Mouse (Mus musculus) spleen, postnatal 10 days (tissue): ENCODE measurements at regions not wholly inside any gene's neighbourhood (a gene's known extent, or its start where the extent isn't known, plus 50 kb on each side); places are given as distances from the start of the nearest gene placed in this dataset.

ENCODE experiments used
- DNase-seq, 2 experiments: peaks; one replicate each; pipeline ENCODE4 v3.0.0; 2021 to 2022; ENCODE audit warnings: low spot score in 2 of 2

DNA sequence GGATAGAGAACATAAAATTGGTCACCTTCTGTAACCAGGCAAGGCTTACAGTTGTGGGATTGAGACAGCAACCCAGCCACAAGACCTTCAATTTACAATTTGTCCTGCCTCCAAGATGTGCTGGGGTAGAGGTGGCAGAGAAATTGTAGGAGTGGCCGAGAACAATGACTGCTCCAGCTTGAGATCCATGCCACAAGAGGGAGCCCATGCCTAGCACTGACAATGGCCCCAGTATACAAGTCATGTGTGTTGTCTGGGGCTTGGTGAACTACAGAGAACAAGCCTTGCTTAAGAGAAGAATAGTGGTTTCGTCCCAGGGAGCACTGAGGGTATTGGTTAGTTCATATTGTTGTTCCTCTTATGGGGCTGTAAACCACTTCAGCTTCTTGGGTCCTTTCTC lies 146.6 kb upstream of the Sel1l start:
- no peak for DNase-seq

DNA sequence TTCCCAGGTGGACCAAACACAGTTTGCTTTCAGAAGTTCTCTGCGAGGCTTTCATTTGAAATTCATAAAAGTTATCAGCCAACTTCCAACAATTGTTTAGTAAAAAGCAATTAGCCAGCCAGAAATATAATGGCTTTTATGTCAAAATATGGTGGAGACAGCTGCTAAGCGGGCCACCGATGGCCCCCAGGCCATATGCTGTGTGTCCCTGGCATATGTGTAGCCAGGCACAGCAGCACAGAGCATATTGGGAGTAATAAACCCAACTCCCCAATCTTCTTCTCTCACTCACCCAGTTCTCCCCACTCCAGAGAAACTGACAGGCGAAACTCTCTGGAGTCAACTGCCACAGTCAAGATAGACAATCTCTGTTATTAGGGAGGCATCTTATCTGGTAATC lies 137.5 kb upstream of the Sel1l start:
- DNase-seq: no peak

DNA sequence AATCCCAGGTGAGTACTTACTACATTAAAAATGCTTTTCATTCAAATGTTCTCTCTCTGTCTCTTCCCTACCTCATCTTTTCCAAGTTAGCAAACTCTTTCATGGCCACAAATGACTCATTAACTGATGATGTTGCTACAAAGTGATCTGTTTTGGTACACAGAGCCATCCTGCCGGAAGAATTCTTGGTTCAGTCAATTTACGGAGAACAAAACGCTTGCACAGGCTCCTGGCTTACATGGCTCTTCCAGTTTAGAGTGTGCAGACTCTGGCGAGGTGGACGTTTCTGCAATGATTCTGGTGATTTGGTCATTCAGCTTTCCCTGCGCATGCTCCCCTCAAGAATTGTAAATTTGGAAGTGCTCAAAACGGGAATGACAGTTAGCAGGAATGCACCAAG lies 131.4 kb upstream of the Sel1l start:
- no peak for DNase-seq

DNA sequence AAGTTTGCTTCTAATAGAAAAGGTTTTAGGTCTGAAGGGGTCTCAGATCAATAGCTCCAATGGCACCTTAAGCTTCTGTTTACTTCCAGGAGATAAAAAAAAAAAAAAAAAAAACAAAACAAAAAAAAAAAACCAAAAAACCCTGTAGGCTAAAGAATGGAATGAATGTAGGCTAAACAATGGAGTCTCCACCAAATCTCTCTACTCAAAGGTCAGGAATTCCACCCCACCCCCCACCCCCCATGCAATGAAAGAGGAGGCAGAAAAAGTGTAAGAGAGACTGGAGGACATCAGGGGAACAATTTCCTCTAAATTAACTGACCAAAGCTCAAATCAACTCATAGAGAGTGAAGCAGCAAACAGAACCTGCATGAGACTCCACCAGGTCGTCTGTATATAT lies 122.1 kb upstream of the Sel1l start:
- no peak for DNase-seq

DNA sequence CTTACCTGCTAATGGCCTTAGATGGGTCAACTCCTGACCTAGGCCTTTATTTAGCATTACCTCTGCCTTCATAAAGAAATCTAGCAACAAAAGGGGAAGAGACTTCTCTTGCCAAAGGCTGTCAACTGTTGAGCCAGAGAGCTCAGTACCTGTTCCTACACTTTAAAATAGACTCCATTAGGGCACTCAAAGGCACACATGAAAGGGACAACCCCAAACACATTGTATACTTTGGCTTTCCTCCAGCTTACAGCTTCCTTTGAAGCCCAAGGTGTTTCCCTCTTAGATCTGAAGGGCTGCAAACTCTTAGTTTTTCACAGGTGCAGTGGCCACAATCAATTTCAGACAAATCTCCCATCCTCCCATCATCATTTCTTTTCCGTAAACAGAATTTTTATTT lies 117.0 kb upstream of the Sel1l start:
- DNase-seq: no peak

DNA sequence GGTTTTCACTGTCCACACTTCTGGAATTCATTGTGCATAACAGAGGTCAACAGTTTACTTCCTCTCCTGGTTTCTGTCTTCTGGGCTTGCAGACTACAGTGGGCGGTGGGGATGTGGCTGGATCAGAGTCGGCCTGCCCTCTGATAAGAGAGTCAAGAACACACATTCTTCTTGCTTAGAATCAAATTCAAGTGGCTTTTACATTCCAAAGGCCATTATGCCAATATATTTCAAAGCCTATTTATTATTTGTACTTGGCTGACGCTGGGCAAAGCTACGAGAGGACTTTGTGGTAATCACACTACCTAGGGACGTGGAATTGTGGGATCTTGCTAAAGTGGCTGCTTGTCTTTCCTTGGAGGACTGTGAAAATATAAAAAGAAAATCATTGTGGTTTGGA lies 114.3 kb upstream of the Sel1l start:
- DNase-seq: no peak

DNA sequence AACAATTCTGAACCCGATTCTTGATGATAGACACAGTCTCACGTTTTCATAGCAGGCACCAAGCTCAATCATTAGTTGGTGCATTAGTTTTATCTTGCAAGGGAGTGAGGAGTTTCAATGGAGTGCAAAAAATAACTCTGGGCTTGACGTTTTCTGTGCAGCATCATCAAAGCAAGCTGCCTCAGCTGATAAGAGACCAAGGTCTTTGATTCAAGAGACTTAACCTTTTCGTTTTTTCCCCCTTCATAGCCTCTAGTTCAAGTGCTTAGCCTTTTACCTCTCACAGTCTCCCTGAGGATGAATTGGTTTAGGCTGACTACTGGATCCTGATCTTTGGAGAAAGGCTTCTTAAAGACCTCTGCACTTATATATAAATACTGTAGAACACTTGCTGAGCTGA lies 109.1 kb upstream of the Sel1l start:
- no peak for DNase-seq

DNA sequence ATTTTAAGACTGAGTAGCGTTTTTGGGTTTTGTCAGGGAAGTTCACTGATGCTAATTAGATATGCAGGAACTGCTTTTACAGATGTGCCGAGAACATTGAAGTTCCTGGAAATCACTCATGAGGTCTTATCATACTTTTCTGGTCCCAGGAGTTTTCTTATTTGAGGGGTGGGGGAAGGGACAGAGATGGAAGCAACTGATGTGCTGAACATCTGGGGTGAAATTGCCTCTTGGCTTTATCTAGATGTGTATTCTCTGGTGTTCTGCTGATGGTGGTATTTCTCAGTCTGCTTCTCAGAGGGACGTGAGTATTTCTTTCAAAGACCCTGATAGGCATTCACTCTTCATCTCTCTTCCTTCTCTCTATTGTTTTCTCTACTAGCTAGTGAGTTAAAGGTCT lies 107.5 kb upstream of the Sel1l start:
- no peak for DNase-seq

DNA sequence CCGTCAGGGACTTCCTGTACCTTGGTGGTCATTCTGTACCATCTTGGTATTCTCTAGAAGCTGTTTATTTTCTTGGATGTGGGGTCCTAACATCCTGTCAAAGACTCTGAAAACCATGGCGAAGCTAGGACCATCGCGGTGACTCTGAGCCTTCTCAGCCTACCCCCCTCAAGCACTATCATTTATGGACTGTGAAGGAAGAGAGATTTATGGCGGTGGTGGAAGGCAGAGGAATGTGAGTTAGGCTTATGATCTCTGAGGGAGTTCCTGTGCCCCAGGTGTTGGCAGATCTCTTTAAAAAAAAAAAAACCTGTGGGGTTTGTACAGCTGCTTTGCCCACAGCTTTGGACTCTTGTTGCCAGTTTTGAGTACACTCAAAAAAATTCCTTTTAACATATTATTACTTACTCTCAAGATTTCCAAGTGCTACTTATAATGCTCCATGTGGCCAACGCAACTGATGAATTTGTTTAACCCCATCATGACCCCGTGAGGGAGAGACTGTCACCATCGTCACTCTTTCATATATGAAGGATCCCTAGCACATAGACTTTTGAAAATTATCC lies 99.7 kb upstream of the Sel1l start:
- no peak for DNase-seq

DNA sequence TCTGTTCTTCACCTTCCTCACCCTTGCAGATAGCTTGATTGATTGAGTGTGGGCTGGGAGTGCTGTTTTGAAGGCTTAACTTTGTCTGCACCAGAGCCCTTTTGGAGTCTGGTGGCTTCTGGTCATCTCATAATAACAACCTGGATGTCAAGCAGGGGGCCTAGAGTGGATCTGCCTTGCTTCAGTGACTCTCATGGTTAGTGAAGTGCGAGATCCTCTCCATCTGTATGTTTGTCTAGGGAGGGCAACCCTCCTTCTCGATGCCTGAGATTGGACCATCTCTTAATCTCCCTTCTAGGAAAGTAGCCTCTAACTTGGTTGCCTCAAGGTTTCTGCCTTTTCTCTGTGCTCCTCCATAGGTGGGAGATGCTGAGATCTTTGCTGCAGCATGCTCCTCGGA lies 99.0 kb upstream of the Sel1l start:
- no peak for DNase-seq

DNA sequence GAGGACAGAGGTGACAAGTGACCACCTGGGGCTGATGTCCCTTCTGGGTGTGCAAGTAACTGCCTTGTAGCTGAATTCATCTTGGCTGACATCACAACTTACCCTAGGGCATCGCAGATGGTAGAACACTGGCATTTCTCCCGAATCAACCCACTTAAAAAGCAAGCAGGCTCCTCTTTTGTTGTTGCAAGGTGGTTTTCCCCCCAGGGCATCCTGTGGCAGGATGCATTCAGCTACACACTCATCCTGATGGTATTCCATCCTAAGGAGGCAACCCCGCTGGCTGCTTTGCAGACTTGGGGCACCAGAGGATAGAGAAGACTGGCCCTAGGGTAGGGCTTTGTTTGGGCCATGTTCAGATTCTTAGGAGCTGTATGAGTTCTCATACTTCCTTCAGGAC lies 97.6 kb upstream of the Sel1l start:
- no peak for DNase-seq

DNA sequence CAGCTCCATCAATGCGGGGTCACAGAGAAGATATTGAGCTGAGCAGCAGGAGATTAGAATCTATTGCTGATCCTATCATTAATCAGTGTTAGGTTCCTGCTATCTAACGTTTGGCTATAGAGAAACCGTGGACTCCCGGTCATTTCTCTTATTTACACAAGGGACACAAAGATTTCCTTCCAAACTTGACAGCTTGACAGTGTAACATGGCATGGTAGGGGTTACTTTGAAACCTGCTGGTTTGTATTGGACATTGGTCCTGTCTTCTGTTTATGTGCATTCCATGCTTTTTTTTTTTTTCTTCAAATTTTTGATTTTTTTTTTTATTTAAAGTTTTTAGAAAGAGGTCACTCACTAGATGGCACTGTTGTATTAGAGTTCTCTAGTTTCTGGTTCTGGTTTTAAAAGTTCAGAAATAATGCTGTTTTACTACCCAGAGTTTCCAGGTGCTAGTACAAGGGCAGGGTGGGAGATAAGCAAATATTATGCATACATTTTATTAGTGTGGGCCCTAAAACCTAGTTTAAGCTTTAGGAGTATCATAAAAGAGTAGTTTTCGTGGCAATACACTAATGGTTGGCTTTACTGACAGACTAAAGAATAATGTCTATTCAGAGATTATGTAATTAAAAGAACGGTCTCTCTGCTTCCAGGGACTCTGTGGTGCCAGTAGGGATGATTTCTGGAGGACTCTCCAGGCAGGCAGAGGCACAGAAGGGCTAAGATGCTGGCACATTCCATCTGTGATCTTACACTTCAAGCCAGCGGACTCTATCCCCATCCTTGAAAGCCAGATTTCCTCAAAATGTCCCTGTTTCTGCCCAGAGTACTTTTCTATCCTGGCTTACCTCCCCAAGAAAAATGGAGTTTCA lies 83.8 kb upstream of the Sel1l start:
- no peak for DNase-seq

DNA sequence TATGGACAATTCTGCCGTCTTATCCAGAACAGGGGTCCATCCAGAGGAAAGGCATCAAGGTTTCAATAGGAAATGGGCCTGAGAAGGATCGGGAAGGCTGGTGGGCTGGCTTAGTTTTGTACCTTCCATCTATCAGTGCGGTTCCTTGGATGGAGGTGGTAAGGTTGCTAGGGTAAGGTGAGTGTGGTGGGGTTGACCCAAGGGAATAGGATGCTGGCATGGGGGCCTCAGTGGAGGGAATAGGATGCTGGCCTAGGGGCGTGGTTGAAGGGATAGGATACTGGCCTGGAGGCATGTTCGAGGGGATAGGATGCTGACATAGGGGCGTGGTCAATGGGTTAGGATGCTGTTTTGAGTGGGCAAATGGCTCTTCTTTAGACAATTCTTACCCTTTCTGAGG lies 82.6 kb upstream of the Sel1l start:
- DNase-seq: no peak

DNA sequence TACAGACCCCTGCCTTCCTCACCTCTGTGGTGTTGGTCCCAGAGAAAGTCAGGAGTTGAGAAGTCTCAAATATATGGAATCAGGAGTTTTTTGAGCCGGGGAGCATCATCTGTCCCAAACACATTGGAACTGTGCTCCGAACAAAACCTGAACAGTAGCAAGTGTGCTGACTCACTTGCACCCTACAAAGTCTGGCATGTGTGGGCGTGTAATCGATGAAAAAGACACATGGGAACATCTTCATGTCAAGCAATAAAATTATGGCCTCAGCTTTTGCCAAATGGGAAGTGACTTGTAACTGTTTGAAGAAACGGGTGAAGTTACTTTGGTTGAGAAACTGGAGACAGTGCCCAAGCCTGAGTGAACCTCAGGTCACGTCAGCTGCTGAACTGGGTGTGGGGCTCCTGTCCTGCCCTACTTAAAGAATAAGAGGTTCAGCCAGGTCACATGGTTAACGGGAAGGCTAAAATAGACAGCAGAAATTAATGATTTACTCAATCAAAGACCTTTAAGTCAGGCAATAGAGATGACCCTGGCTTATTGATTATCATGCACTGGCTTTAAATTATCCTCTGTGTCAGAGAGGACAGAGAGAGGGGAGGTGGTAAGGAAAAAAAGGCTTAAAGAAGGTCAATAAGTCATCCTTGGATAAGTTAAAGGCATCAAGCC lies 80.6 kb upstream of the Sel1l start:
- no peak for DNase-seq

DNA sequence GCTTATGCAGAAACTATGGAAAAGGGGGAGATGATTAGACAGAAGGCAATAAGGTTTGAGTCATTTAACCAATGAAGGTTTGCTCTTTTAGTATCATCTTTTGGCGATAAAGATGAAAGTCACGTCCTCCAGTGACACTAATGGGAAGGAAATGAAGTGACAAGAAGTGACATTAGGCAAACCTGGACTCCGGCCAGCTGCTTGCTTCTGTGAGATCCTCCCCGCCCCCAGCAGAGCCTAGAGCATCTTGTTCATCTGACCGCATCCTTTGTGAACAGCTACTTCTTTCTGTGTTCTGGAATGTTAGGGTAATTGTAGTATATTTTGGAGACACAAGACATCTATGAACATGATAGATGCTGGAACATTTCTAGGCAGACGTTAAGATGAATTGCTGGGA lies 78.6 kb upstream of the Sel1l start:
- no peak for DNase-seq

DNA sequence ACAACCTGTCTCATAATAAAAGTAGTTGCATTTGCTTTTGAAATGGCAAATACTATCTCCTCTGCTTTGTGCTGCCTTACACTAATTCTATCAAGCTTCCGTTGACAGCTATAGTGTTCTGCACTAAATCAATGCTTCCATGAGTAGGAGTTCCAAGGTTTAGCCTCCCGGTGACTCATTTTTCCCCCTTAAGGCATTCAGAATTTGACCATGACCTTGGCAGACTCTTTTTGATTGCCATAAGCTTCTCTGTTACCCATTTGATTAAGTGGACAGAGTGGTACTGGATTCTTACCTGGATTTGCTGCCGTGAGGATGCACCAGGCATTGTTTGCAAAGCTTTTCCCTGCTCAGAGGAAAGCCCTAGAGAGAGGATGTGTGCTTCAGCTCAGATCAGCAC lies 66.5 kb upstream of the Sel1l start:
- DNase-seq: no peak

DNA sequence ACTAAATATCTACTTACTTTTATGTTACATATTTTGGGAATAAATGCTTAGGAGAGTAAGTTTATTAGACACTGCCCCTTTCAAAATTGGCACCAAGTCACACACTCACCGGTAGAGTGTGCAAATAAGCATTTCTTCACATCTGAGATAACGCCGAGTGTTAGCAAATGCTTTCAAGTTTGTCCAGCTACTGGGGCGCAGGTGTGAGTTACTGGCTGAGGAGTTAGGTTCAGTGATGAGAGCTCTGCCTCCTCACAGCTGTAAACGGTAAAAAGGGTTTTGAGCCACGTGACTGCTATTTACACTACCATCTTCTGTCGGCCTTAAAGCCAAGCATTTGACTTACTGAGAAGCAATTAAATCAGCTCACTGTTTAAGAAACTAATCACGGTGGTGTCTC lies 61.6 kb upstream of the Sel1l start:
- no peak for DNase-seq
